Mouse (Mus musculus) ovary, adult 18-20 months (tissue): ENCODE data around the gene Rere.

ENCODE experiments used
- DNase-seq: peaks from one replicate; pipeline ENCODE4 v3.0.0; 2022; ENCODE audit warnings: low spot score, mixed read lengths

The Rere gene

GRCm38 (mm10) chr4:150661886-150662285 is 380.4 kb downstream of the Rere start:
- DNase-seq, result no peak

- DNase-seq, result no peak
Observed at GRCm38 (mm10) chr4:150663192-150663591, 381.7 kb downstream of the Rere start.

GRCm38 (mm10) chr4:150664726-150665125 is 383.3 kb downstream of the Rere start:
- DNase-seq, result no peak

- no peak for DNase-seq
Observed at GRCm38 (mm10) chr4:150665806-150666205, 384.4 kb downstream of the Rere start.
